ENCODE assay signal across 8 mouse cellular contexts in genomic region chr10:56227771-56228275, GRCm38 (mm10). TPM values are rescaled to one million over a fixed set of nuclear protein-coding genes. Genes with fewer than 3 reads are reported as not detected.
DNase-seq lines count a peak whose midpoint lies in the region; ATAC-seq and TF ChIP-seq lines count a peak whose summit lies in the region.

No protein-coding gene starts in this region.

- ATAC-seq in heart, postnatal 0 days (ENCODE audit: insufficient read depth, low read depth): no peak
- ATAC-seq in midbrain, embryonic 12.5 days (ENCODE audit: low FRiP score, low read depth): no peak

- peak overlapping the region; percentile 50; the same call in 1 of the 2 replicates for H3K9ac ChIP-seq in heart, postnatal 0 days (replicated peaks; ENCODE audit: low read depth, low read length)
- peak overlapping the region; percentile 51 for H3K9ac ChIP-seq in midbrain, embryonic 12.5 days (replicated peaks)

- no peaks in the 10 kb centered on the region for H3K4me1 ChIP-seq in heart, postnatal 0 days (ENCODE audit: control insufficient read depth, insufficient read depth)
- peaks cover 6% of the 10 kb centered on the region; the same call in 1 of the 2 replicates for H3K4me1 ChIP-seq in midbrain, embryonic 12.5 days

- intact Hi-C loops in gastrocnemius, adult 2 months (cut with DNase I): loop anchor here (5.0 kb wide), 1 partner anchor 121 kb away; the partner anchor contains the start of gene Msl3l2

- H3K4me3 ChIP-seq in gastrocnemius, adult 2 months: peak overlapping the region; percentile 73
- H3K4me3 ChIP-seq in heart, postnatal 0 days (ENCODE audit: low read depth, low read length): peak overlapping the region; percentile 69
- H3K4me3 ChIP-seq in midbrain, embryonic 12.5 days: peak overlapping the region; percentile 55

- H3K27ac ChIP-seq in gastrocnemius, adult 2 months: peak overlapping the region; percentile 90
- H3K27ac ChIP-seq in heart, postnatal 0 days (ENCODE audit: low read depth): no peak overlapping the region
- H3K27ac ChIP-seq in midbrain, embryonic 12.5 days (replicated peaks): no peak overlapping the region

- no peaks in the 10 kb centered on the region for H3K9me3 ChIP-seq in heart, postnatal 0 days (replicated peaks; ENCODE audit: control insufficient read depth, low read length)
- H3K9me3 ChIP-seq in midbrain, embryonic 12.5 days: no peaks in the 10 kb centered on the region

- no peak for TF ChIP-seq CTCF in gastrocnemius, adult 2 months (IDR thresholded peaks at IDR 0.05)
- no peak for TF ChIP-seq CTCF in heart, postnatal 0 days (IDR thresholded peaks at IDR 0.05; ENCODE audit: low read depth)

- TF ChIP-seq EP300 in heart, postnatal 0 days (IDR thresholded peaks at IDR 0.05; ENCODE audit: low read depth): no peak

- H3K36me3 ChIP-seq in heart, postnatal 0 days (replicated peaks; ENCODE audit: control insufficient read depth, insufficient read depth, low read length): no peaks in the 10 kb centered on the region
- no peaks in the 10 kb centered on the region for H3K36me3 ChIP-seq in midbrain, embryonic 12.5 days

- H3K27me3 ChIP-seq in heart, postnatal 0 days (ENCODE audit: control insufficient read depth, insufficient read depth, low read length): no peaks in the 10 kb centered on the region
- H3K27me3 ChIP-seq in midbrain, embryonic 12.5 days: no peaks in the 10 kb centered on the region

- DNase-seq in gastrocnemius, adult 2 months: no peak
- DNase-seq in gastrocnemius, adult 18-20 months (ENCODE audit: low spot score): no peak
- peak; percentile 25 for DNase-seq in 3T3-L1 (ENCODE audit: low read depth, low spot score)
- peak; percentile 8 to 27 for DNase-seq in cerebellum, adult 18-20 months
- DNase-seq in heart, postnatal 0 days (ENCODE audit: low spot score): no peak
- no peak for DNase-seq in spleen, postnatal 14 days (ENCODE audit: low spot score in 2 of 2)
- no peak for DNase-seq in lung, postnatal 10 days

- H3K4me2 ChIP-seq in heart, postnatal 0 days (ENCODE audit: low read depth, low read length): peak overlapping the region; percentile 85
- H3K4me2 ChIP-seq in midbrain, embryonic 12.5 days (replicated peaks): peak overlapping the region; percentile 57

- WGBS in heart, postnatal 0 days: 81% methylated on average over 8 of the region's 8 CpGs
- 74% methylated on average over 8 of the region's 8 CpGs for WGBS in midbrain, embryonic 12.5 days

RNA-seq across cellular contexts. Expression of gene Tbc1d32, which starts 0.7 kb away (rescaled TPM):
- total RNA-seq in gastrocnemius, adult 2 months (2021): 1 to 10 TPM; 1.5 to 2.0 TPM
- 1 to 10 TPM; 1.5 to 1.6 TPM for total RNA-seq in gastrocnemius, adult 18-20 months (2021)
- 2.3 and 3.2 TPM in 2 replicates for total RNA-seq in heart, postnatal 0 days (2014; rRNA removed; ENCODE audit: low replicate concordance)
- polyA plus RNA-seq in heart, postnatal 0 days (2015; fragmentation: Nextera tagmentation; extraction: Ambion mirVana): 1.6 and 1.7 TPM in 2 replicates
- 4.2 and 4.3 TPM in 2 replicates for polyA plus RNA-seq in midbrain, embryonic 12.5 days (2016; fragmentation: Nextera tagmentation; extraction: Ambion mirVana)

Comparison
In these comparisons a context has a peak if more than half of its experiments do, and no peak if none do; other contexts are left out.
1. DNase-seq: peak in 3T3-L1 (single experiment) and cerebellum, adult 18-20 months (2 of 2); none in gastrocnemius, adult 2 months (single experiment), gastrocnemius, adult 18-20 months (single experiment), heart, postnatal 0 days (single experiment), spleen, postnatal 14 days (0 of 2) and lung, postnatal 10 days (single experiment).
2. Peak in every context shown above with its lines, with median percentiles within 50 percentile points of each other: H3K4me3 ChIP-seq.